Mouse (Mus musculus): ENCODE measurements around the gene Togaram2. TPM values are rescaled to one million over a fixed set of nuclear protein-coding genes. Genes with fewer than 3 reads are reported as not detected.
A peak's percentile ranks its signal among the peaks of the same experiment; 100 is the strongest.
"Not testable (repeated sequence)": the region's sequence is repeated elsewhere in the genome, so short reads cannot be mapped to it uniquely, and the experiment has no call there.

The Togaram2 gene
- total RNA-seq (2017), result not detected in 2 replicates

- no peak for ATAC-seq (replicated peaks in 1 of 2; ENCODE audit: insufficient read depth in 1 of 2, low FRiP score in 2 of 2, low TSS enrichment in 1 of 2, low read depth in 1 of 2, poor library complexity in 2 of 2, severe bottlenecking in 2 of 2)
Observed at GRCm38 (mm10) chr17:71673092-71673491, at the start of gene Togaram2. TSS of gene Togaram2 (plus strand) at chr17:71673261.

GRCm38 (mm10) chr17:71631806-71632205, 41.3 kb upstream of the Togaram2 start:
- ATAC-seq (replicated peaks in 1 of 2; ENCODE audit: insufficient read depth in 1 of 2, low FRiP score in 2 of 2, low TSS enrichment in 1 of 2, low read depth in 1 of 2, poor library complexity in 2 of 2, severe bottlenecking in 2 of 2), result no peak

- no peak for ATAC-seq (replicated peaks in 1 of 2; ENCODE audit: insufficient read depth in 1 of 2, low FRiP score in 2 of 2, low TSS enrichment in 1 of 2, low read depth in 1 of 2, poor library complexity in 2 of 2, severe bottlenecking in 2 of 2)
Observed at GRCm38 (mm10) chr17:71633350-71633749, 39.7 kb upstream of the Togaram2 start.

GRCm38 (mm10) chr17:71636786-71637185, 36.3 kb upstream of the Togaram2 start:
- no peak for ATAC-seq (replicated peaks in 1 of 2; ENCODE audit: insufficient read depth in 1 of 2, low FRiP score in 2 of 2, low TSS enrichment in 1 of 2, low read depth in 1 of 2, poor library complexity in 2 of 2, severe bottlenecking in 2 of 2)

- ATAC-seq (replicated peaks in 1 of 2; ENCODE audit: insufficient read depth in 1 of 2, low FRiP score in 2 of 2, low TSS enrichment in 1 of 2, low read depth in 1 of 2, poor library complexity in 2 of 2, severe bottlenecking in 2 of 2), result no peak
Observed at GRCm38 (mm10) chr17:71637750-71638265, 35.3 kb upstream of the Togaram2 start.

- ATAC-seq (replicated peaks in 1 of 2; ENCODE audit: insufficient read depth in 1 of 2, low FRiP score in 2 of 2, low TSS enrichment in 1 of 2, low read depth in 1 of 2, poor library complexity in 2 of 2, severe bottlenecking in 2 of 2), result not testable (repeated sequence)
Observed at GRCm38 (mm10) chr17:71639056-71639455, 34.0 kb upstream of the Togaram2 start.

GRCm38 (mm10) chr17:71640421-71641085, 32.5 kb upstream of the Togaram2 start:
- no peak for ATAC-seq (replicated peaks in 1 of 2; ENCODE audit: insufficient read depth in 1 of 2, low FRiP score in 2 of 2, low TSS enrichment in 1 of 2, low read depth in 1 of 2, poor library complexity in 2 of 2, severe bottlenecking in 2 of 2)

GRCm38 (mm10) chr17:71642190-71642589, 30.9 kb upstream of the Togaram2 start:
- no peak for ATAC-seq (replicated peaks in 1 of 2; ENCODE audit: insufficient read depth in 1 of 2, low FRiP score in 2 of 2, low TSS enrichment in 1 of 2, low read depth in 1 of 2, poor library complexity in 2 of 2, severe bottlenecking in 2 of 2)

- no peak for ATAC-seq (replicated peaks in 1 of 2; ENCODE audit: insufficient read depth in 1 of 2, low FRiP score in 2 of 2, low TSS enrichment in 1 of 2, low read depth in 1 of 2, poor library complexity in 2 of 2, severe bottlenecking in 2 of 2)
Observed at GRCm38 (mm10) chr17:71650011-71650410, 23.1 kb upstream of the Togaram2 start.

- ATAC-seq (replicated peaks in 1 of 2; ENCODE audit: insufficient read depth in 1 of 2, low FRiP score in 2 of 2, low TSS enrichment in 1 of 2, low read depth in 1 of 2, poor library complexity in 2 of 2, severe bottlenecking in 2 of 2), result no peak
Observed at GRCm38 (mm10) chr17:71652495-71652894, 20.6 kb upstream of the Togaram2 start.

GRCm38 (mm10) chr17:71652934-71653333, 20.1 kb upstream of the Togaram2 start:
- ATAC-seq (replicated peaks in 1 of 2; ENCODE audit: insufficient read depth in 1 of 2, low FRiP score in 2 of 2, low TSS enrichment in 1 of 2, low read depth in 1 of 2, poor library complexity in 2 of 2, severe bottlenecking in 2 of 2), result no peak

GRCm38 (mm10) chr17:71657521-71657920, 15.5 kb upstream of the Togaram2 start:
- ATAC-seq (replicated peaks in 1 of 2; ENCODE audit: insufficient read depth in 1 of 2, low FRiP score in 2 of 2, low TSS enrichment in 1 of 2, low read depth in 1 of 2, poor library complexity in 2 of 2, severe bottlenecking in 2 of 2), result no peak

GRCm38 (mm10) chr17:71658666-71659065, 14.4 kb upstream of the Togaram2 start:
- no peak for ATAC-seq (replicated peaks in 1 of 2; ENCODE audit: insufficient read depth in 1 of 2, low FRiP score in 2 of 2, low TSS enrichment in 1 of 2, low read depth in 1 of 2, poor library complexity in 2 of 2, severe bottlenecking in 2 of 2)

- ATAC-seq (replicated peaks in 1 of 2; ENCODE audit: insufficient read depth in 1 of 2, low FRiP score in 2 of 2, low TSS enrichment in 1 of 2, low read depth in 1 of 2, poor library complexity in 2 of 2, severe bottlenecking in 2 of 2), result no peak
Observed at GRCm38 (mm10) chr17:71660390-71660789, 12.7 kb upstream of the Togaram2 start.

- peak; percentile 70 to 88 for ATAC-seq (replicated peaks in 1 of 2; ENCODE audit: insufficient read depth in 1 of 2, low FRiP score in 2 of 2, low TSS enrichment in 1 of 2, low read depth in 1 of 2, poor library complexity in 2 of 2, severe bottlenecking in 2 of 2)
Observed at GRCm38 (mm10) chr17:71662751-71663250, 10.3 kb upstream of the Togaram2 start.

- no peak for ATAC-seq (replicated peaks in 1 of 2; ENCODE audit: insufficient read depth in 1 of 2, low FRiP score in 2 of 2, low TSS enrichment in 1 of 2, low read depth in 1 of 2, poor library complexity in 2 of 2, severe bottlenecking in 2 of 2)
Observed at GRCm38 (mm10) chr17:71663491-71663890, 9.6 kb upstream of the Togaram2 start.

GRCm38 (mm10) chr17:71664172-71664571, 8.9 kb upstream of the Togaram2 start:
- no peak for ATAC-seq (replicated peaks in 1 of 2; ENCODE audit: insufficient read depth in 1 of 2, low FRiP score in 2 of 2, low TSS enrichment in 1 of 2, low read depth in 1 of 2, poor library complexity in 2 of 2, severe bottlenecking in 2 of 2)

- no peak for ATAC-seq (replicated peaks in 1 of 2; ENCODE audit: insufficient read depth in 1 of 2, low FRiP score in 2 of 2, low TSS enrichment in 1 of 2, low read depth in 1 of 2, poor library complexity in 2 of 2, severe bottlenecking in 2 of 2)
Observed at GRCm38 (mm10) chr17:71665201-71665600, 7.9 kb upstream of the Togaram2 start.

GRCm38 (mm10) chr17:71669511-71669910, 3.5 kb upstream of the Togaram2 start:
- 0 out of 4 replicates have a peak, but pooled peaks of 1 of the 2 experiments have one; percentile 14 for ATAC-seq (replicated peaks in 1 of 2; ENCODE audit: insufficient read depth in 1 of 2, low FRiP score in 2 of 2, low TSS enrichment in 1 of 2, low read depth in 1 of 2, poor library complexity in 2 of 2, severe bottlenecking in 2 of 2)

All from hematopoietic stem cell, adult 5-6 weeks (primary cell).